Mouse (Mus musculus) left cerebral cortex, postnatal 25 days (tissue): ENCODE measurements around the gene Ddx58. TPM values are rescaled to one million over a fixed set of nuclear protein-coding genes. Genes with fewer than 3 reads are reported as not detected.

Experiments
- DNase-seq, 2 experiments: peaks; one replicate each; pipeline ENCODE4 v3.0.0; 2022; ENCODE audit warnings: low spot score in 2 of 2, mixed read lengths in 1 of 2
- intact Hi-C: fragments of 180-260 bp; cut with DNase I; formaldehyde crosslinking; loops from one replicate; pipeline ENCODE4 v1.15.1; 2025
- total RNA-seq, 2 experiments: library from RNA; stranded (reverse); gene quantifications; 2 replicates each; pipeline ENCODE4 v1.2.3; 2021

Ddx58 gene
- total RNA-seq, 2 experiments from 2014 or later = 2.6 to 4.5 TPM

DNA sequence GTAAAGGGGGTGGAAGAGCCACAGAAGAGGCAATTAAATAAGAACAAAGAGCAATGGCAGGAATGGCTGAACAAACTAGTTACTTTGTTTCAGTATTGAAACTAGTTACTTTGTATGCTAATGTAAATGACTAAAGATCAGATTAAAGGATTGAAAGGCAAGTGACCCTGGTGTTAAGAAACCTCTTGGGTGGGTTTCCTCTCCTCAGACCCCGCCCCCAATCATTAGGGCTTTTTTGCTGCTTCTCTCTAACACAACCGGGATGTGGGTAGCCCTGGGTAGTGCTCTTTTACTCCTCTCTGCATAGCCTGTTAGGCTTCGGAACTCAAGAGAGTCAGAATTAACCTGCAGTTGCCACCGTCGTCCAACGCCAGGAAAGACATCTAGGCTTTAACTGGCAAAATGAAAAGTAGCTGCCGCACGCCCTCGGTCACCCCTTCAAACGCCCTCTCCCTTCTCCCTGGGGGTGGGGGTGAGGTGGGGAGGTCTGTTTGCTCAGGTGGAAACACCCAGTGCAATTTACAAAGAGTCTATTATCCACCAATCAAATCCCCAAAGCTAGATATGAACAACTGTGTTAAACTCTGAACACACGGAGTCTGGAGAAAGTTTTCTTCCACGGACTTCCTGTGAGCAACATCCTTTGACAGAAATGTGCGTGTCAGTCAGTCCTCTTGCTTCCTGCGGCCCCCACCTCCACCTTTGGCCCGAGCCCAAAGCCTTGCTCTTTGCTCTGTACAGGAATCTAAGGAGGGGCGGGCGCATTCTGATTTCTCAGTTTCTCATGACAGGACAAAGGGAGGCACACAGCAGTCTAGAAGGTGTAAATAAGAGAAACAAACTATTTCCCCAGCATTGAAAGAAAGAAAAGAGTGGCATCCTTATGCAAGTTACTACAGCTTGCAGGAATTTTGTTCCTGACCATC lies 882 bp downstream of the Ddx58 start:
- intact Hi-C loops = no loop called here
- DNase-seq = peak in 1 of 2 experiments; percentile 5

DNA sequence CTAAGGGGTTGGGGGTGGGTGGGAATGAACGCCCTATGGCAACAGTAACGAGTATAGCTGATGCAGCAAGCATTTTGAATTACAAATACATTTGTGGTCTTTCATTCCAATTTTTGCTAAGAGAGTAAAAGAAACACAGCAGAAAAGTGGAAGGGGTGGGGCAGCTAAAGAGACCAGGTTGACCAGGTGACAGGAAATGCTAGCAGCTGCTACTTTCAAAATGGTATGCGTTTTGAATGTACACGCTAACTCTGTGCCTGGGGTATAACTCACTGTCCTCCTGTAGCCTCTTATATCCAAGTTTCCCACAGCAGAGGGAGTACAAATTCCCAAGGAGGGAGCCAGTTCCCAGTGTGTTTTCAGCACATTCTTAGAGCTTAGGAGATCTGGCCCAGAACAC lies 2.8 kb downstream of the Ddx58 start:
- no peak for DNase-seq
- intact Hi-C loops = loop anchor here (1.0 kb wide), 1 partner anchor 48 kb away; no protein-coding TSS in a partner anchor

DNA sequence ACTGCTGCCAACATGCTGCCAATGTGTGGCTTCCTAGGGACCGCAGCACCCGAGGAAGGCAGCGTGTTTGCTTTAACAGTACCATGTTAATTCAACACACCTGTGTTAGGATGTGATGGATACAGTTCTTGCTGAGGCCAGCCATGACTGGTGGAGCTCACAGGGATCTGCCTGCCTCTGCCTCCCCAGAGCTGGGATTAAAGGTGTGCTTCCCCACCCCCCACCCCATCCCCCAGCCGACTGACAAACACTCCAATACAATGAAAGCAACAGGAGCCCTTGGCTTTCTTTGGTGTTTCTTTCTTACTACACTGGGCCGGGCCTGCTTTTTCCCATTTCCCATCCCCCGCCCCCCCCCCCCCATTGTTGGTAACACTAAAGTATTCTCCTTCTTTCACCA lies 5.4 kb downstream of the Ddx58 start:
- intact Hi-C loops = no loop called here

DNA sequence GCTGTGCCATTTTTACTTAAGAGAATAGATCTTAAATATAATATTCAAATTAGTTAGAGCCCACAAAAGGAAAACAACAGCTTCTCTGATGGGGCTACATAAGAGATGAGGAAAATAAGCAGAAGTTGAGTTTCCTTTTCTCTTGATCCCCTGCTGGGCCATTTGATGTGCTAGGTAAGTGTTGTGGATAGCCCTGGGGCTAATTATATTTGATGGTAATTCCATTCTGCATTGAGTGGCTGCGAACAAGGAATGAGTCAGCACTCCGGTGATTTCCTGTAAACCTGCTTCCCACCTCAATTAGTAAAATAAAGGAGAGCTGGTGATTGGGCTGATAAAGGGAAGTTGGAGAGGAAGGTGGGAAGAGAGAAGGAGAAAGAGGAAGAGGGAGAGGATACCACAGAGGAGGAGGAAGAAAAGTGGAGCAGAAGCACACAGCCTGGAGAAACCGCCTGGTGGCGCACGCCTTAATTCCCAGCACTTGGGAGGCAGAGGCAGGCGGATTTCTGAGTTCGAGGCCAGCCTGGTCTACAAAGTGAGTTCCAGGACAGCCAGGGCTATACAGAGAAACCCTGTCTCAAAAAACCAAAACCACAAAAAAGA lies 6.5 kb downstream of the Ddx58 start:
- no peak for DNase-seq
- intact Hi-C loops = no loop called here

More for the DNA sequence above, 5.4 kb downstream of the Ddx58 start:
- DNase-seq = no peak

DNA sequence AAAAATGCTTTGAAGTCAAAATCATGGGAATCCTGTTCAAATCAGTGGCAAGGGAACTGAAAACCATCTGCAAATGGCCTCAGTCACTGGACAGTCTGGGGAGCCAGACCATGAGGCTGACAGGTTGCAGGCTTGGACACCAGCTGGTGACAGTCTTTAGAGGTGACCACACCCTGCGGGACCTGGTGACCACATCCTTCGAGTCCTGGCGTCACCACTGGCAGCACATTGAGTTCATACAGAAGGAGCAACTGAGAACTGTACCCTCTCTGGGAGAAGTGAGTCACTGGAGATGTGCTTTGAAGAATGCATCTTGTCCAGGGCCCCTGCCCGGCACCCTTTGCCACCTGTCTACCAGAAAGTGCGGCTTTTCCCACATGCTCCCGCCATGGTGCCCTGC lies 9.9 kb downstream of the Ddx58 start:
- intact Hi-C loops = no loop called here
- no peak for DNase-seq

DNA sequence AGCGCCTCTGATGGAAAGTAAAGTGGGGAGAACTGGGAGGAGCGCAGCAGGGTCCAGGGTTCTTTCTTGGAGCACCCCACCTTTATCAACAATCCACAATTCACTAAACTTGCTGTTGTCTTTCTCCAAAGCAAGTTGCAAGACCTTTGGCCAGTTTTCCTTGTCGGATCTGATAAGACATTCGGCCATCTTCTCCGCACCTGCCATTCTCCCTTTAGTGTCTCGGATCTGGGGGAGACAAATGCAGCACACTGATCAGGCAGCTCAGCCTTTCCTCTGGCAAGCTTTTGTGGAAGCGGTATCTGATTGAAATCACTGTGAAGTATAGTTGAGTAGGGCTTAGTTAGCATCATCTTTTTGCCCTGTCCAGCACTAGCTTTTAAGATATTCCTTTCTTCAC lies 11.7 kb downstream of the Ddx58 start:
- intact Hi-C loops = no loop called here

DNA sequence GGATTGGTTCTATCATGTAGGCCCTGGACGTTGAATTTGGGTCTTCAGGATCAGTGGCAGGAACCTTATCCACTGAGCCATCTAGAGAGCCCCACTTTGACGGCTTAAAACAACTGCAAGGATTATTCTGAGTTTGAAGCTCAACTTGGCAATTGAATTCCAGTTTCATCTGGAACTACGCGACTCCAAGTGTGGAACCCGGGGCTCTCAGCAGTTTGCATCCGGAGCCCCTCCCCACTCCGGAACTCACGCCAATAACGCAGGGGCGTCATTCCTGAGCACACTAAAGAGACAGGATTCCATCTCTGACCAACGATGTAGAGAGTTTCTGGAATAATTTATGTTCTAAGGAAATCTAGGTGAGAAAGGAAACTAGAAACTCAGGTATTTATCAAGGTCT lies 12.5 kb downstream of the Ddx58 start:
- intact Hi-C loops = no loop called here
- no peak for DNase-seq

More for the DNA sequence above, 11.7 kb downstream of the Ddx58 start:
- DNase-seq = no peak

DNA sequence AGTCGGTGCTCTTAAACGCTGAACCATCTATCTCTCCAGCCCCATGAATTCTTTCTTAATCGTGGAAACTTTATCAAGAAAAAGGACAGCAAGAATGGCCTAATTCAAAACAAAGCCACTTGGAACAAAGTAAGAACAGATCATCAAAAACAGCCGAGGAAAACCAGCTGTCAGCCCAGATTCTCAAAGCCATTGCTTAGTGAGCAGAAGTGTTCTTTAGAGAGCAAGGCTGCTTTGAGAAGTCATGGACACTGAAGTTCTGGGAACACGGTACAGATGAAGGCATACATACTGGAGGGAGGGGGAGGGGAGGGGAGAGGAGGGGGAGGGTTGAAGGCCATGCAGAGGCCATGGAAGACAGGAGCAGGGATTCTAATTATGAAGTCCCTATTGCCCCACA lies 13.5 kb downstream of the Ddx58 start:
- DNase-seq = no peak
- intact Hi-C loops = no loop called here

DNA sequence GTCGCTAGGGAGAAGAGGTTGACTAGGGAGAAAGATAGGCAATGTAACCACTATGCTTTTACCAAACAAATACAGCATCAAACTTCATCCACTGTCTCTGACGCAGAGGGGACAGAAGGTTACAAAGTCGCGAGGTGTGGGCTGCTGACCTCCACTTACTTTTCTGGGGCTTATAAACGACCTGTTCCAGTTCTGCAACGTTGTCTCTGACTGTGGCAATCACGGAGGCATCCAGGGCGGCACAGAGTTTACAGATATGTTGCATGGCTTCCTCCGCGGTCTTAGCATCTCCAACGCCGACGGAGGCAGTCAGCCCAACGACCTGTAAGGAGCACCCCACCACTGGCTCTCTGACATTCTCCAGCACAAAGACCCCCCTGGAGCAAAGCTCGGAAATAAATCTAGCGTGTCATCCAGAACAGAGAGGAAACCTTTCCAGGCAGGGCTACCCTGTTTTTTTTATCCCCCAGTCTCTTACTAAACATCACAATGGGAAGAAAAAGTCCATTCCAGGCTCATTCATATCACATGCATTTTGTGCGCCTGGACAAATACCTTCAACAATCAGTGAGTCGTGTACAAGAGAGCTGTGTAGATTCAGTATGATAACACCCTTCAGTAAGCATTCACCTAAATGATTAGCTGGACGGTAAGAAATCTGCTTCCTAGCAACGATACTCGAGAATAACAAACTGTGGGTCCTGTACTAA lies 17.6 kb downstream of the Ddx58 start:
- intact Hi-C loops = no loop called here
- no peak for DNase-seq

DNA sequence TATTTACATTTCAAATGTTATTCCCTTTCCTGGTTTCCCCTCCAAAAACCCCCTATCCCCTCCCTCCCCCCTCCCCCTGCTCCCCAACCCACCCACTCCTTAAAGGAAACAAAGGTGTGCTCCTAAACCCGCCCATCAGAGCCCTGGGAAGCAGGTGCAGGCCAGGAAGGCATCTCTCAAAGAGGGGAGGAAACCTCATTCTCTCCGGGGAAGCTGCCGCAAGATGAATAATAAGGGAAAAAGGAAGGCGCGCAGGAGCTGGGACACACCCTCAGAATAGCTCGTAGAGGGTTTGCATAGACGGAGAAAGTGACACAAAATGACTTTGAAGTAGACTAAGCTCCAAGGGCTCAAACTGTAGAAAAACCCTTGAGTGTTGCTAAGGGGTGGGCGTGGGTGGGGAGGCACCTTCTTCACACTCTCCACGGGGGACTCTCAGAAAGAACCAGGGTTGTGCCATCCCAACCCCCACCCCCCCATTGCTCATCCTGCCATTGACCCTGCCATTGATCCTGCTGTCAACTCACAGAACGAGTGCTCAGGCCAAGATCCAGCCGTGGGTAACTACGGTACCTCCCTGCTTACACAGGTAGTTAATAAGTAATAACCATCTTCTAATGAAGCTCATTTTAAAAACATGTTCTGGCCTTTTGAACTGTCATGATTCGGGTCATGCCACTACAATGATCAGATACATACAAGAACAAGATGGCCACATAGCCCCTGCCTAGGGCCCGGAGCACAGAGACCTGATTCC lies 18.4 kb downstream of the Ddx58 start:
- intact Hi-C loops = no loop called here
- DNase-seq = no peak

DNA sequence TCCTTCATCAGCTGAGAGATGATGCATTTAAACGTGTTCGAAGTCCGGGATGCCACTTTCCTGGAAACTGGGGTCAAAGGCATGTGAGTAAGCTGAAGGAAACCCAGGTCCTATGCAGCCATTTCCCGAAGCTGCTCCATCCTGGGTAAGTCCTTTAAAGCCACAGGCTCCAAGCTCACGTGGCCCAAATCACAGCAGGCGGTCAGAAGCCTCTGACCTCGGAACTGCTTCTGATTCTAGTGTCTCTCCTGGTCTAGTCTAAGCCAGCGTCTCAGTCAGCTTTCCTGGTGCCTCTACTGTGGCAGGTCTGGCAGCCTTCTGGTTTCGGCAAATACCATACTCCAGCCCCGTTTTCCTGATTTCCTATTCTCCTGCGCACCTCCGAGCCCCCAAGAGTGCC lies 19.2 kb downstream of the Ddx58 start:
- no peak for DNase-seq
- intact Hi-C loops = no loop called here

DNA sequence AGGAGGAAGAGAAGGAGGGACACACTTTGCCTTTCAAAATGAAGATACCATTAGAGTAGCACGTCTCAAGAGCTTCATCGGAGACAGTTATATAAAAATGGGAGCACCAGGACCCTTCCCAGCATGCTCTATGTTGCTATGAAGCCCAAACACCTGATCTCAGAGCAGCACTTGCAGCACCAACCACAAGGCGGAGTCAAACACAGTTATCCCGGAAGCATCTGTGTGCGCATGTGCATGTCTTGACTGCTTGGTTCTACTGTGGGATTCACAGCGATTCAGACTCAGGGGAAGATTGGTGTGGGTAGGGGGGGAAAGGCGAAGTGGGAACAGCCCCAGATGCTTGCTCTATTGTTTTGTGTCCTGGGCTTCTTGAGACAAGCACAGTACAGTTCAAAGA lies 21.2 kb downstream of the Ddx58 start:
- DNase-seq = peak; percentile 4 to 6
- intact Hi-C loops = no loop called here

DNA sequence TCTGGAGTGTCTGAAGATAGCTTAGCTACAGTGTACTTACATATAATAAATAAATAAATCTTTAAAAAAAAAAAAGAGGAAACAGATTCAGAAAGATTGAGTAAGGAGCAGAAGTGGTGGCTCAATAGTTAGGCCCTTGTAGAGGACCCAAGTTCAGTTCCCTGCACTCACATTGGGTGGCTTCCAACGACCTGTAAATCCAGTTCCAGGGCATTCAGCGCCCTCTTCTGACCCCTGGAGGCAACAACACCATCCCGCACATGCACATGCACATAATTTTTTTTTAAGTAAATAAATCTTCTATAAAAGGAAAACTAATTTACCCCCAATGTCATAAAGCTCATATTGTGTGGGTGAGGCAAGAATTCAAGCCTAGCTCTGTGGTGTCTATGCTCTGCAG lies 21.7 kb downstream of the Ddx58 start:
- intact Hi-C loops = no loop called here
- DNase-seq = no peak

DNA sequence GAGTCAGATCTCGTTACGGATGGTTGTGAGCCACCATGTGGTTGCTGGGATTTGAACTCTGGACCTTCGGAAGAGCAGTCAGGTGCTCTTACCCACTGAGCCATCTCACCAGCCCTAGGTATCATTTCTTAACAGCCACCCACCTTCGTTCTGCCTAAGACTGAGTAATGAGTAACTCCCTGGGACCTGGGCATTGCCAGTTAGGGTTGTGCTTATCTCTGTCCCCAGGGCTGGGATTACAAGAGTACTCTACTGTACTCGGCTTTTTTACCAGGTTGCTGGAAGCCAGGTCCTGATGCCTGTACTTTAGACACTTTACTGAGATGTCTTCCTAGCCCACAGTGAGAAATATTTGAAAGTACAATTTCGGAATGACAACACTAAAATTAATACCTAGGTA lies 27.5 kb downstream of the Ddx58 start:
- intact Hi-C loops = no loop called here

DNA sequence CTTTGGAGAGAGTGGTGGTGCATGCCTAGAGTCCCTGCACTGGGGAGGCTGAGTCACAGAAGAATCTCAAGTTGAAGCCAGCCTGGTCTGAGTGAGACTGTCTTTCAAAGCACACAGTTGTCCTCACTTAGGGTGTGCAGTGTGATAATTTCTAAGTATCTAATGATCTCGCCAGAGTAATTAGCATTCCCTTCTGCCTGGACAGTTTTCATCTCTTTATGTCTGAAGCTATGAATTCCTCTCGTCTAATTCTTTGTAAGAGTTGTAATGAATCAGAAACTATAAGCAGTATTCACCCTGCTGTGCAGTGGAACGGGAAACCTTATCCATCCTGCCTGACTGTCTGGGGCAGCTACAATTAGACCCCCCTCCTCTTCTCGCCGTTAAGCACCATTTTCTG lies 31.9 kb downstream of the Ddx58 start:
- intact Hi-C loops = no loop called here

More for the DNA sequence above, 27.5 kb downstream of the Ddx58 start:
- DNase-seq = no peak

DNA sequence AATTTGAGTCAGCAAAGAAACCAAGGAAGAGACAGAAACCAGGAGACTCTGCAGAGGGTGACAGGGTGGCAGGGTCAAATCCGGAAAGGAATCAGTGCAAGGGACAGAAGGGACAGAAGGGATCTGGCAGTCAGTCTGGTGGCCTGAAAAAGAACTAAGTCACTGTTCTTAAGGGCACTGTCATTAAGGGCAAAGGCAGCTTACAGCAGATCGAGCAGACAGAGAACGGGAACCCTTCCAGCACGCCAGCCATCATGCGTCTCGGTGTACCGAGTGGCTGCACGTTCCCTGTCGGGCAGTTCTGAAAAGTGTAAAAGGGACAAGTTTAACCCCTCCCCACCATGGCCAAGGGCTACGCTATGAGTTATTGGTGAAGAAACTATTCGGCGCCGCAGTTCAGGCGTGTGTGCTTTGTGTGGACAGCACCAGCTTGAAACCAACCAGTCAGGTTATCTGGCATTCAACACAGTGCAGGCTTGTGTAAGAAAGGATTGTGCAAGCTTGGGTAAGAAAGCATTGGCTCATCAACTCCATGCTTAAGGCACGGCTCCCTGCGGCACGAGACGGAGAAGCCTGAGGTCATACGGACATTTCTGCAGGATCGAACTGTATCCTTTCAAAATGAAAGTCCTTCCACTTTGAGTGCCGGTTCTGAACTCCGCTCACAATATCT lies 34.3 kb downstream of the Ddx58 start:
- DNase-seq = no peak
- intact Hi-C loops = no loop called here

More for the DNA sequence above, 31.9 kb downstream of the Ddx58 start:
- no peak for DNase-seq

DNA sequence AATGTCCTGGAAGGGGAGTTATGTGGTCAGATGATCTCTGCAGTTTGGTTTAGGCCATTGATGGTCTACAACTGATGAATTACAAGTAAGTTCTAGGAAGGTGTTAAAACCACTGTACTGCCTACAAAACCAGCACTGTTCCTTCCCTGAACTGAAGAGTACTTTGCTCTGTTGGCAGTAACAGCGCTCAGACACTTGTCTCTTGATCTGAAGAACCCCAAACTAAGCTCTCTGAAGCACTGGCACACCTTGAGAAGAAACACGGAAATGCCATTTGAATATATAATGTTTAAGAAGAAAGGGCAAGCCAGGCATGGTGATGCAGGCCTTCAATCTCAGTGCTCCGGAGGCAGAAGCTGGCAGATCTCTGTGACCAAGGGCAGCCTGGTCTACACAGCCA lies 35.3 kb downstream of the Ddx58 start:
- intact Hi-C loops = no loop called here
- DNase-seq = no peak

DNA sequence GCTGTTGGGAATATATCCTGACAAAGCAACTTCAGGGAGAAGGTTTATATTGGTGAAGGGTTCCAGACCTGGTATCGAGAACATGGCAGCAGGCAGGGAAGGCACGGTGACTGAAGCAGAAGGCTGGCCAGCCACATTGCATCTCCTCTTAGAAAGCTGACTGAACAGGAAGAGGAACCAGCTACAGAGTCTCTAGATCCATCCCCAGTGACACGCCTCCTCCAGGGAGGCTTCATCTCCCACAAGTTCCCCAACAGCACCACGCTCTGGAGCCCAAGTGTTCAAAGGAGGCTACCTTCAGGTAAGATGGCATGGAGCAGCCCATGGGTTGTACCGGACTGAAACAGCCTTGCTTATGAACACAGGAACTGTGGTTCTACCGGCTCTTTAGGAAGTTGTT lies 37.4 kb downstream of the Ddx58 start:
- DNase-seq = no peak
- intact Hi-C loops = no loop called here

DNA sequence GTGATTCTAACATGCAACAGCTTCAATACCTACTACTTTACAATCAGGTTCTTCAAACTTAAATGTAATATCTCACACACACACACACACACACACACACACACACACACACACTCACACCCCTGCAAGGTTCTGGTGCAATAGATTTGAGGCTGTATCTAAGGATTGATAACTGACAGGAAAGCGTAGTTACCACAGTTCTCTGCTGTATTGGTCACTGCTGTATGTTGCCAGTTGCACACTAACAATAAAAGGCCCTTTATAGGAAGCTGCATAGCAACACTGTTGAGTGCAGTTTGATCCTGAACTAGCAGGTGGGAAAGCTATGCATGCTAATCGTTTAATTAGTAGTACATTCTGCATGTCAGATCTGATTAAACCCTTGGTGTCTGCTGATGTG lies 44.3 kb downstream of the Ddx58 start:
- intact Hi-C loops = no loop called here
- DNase-seq = no peak
